23 mouse cellular contexts compared by ENCODE assay signal in the genomic region with DNA sequence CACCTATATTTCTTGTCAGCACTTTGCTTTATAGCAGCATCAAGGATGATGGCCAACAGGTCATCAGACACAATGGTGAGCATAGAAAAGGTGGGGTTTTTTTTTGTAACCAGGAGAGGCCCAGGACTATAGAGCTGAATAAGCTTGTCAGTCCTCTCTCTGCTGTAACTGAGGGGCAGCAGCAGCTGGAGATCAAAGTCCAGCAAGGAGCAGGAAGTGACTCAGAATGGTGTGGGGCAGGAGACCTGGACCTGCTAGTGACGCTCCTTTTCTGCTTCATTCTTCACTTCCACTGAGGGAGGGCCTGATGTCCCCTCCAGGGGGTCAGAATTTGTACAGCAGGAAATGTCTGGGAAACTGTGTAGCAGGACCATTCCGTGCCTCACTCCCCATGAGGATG.
A peak's percentile ranks its signal among the peaks of the same experiment; 100 is the strongest.
DNase-seq lines count a peak whose midpoint lies in the region; ATAC-seq and TF ChIP-seq lines count a peak whose summit lies in the region.
"Had no signal": no experiment of that assay in that cellular context is flagged by ENCODE, and none has a peak within 500 bp of the region (broad histone marks: within the 10 kb centered on the region; RNA-seq: fewer than 3 reads in every experiment).

No protein-coding gene starts in this region.

- H3K4me3 ChIP-seq in C2C12 (ENCODE audit: insufficient read depth, poor library complexity, severe bottlenecking): no peak overlapping the region
- H3K4me3 ChIP-seq in intestine, embryonic 16.5 days (ENCODE audit: low read length): no peak overlapping the region
- no peak overlapping the region for H3K4me3 ChIP-seq in stomach, embryonic 16.5 days (replicated peaks; ENCODE audit: low read length)
- no peak overlapping the region for H3K4me3 ChIP-seq in gastrocnemius, adult 2 months
- H3K4me3 ChIP-seq: heart, embryonic 13.5 days; hindbrain, embryonic 15.5 days; left cerebral cortex, adult 2 months; limb, embryonic 12.5 days; liver, embryonic 12.5 days; midbrain, embryonic 13.5 days had no signal

- no peaks in the 10 kb centered on the region for H3K36me3 ChIP-seq in C2C12 (ENCODE audit: control insufficient read depth, insufficient read depth)
- H3K36me3 ChIP-seq in intestine, embryonic 16.5 days (ENCODE audit: control insufficient read depth, insufficient read depth, low read length): no peaks in the 10 kb centered on the region
- no peaks in the 10 kb centered on the region for H3K36me3 ChIP-seq in stomach, embryonic 16.5 days (ENCODE audit: control insufficient read depth, insufficient read depth, low read length)
- H3K36me3 ChIP-seq: heart, embryonic 13.5 days; hindbrain, embryonic 15.5 days; limb, embryonic 12.5 days; liver, embryonic 12.5 days; midbrain, embryonic 13.5 days had no signal

- intact Hi-C loops in gastrocnemius, adult 2 months (cut with DNase I): no loop called here

- H3ac ChIP-seq in C2C12 (ENCODE audit: control insufficient read depth, insufficient read length, low read depth): no peak overlapping the region

- H3K4me2 ChIP-seq in intestine, embryonic 16.5 days (ENCODE audit: low read depth, low read length): no peak overlapping the region
- H3K4me2 ChIP-seq in stomach, embryonic 16.5 days (ENCODE audit: low read depth, low read length): no peak overlapping the region
- H3K4me2 ChIP-seq: heart, embryonic 13.5 days; hindbrain, embryonic 15.5 days; limb, embryonic 12.5 days; liver, embryonic 12.5 days; lung, embryonic 14.5 days; midbrain, embryonic 13.5 days had no signal

- H3K27ac ChIP-seq in intestine, embryonic 16.5 days (ENCODE audit: low read length): peak overlapping the region; percentile 46
- H3K27ac ChIP-seq in stomach, embryonic 16.5 days (ENCODE audit: low read length): no peak overlapping the region; the same call in 1 of the 2 replicates
- no peak overlapping the region for H3K27ac ChIP-seq in gastrocnemius, adult 2 months
- H3K27ac ChIP-seq: heart, embryonic 13.5 days; hindbrain, embryonic 15.5 days; left cerebral cortex, adult 2 months; limb, embryonic 12.5 days; liver, embryonic 12.5 days; midbrain, embryonic 13.5 days had no signal

- H3K79me3 ChIP-seq in C2C12 (ENCODE audit: low read depth): no peaks in the 10 kb centered on the region

- H3K79me2 ChIP-seq in C2C12 (ENCODE audit: control insufficient read depth, insufficient read depth): no peaks in the 10 kb centered on the region

- peaks cover 25% of the 10 kb centered on the region for H3K4me1 ChIP-seq in intestine, embryonic 16.5 days (ENCODE audit: control insufficient read depth, insufficient read depth, low read length)
- peaks cover 32% of the 10 kb centered on the region for H3K4me1 ChIP-seq in stomach, embryonic 16.5 days (ENCODE audit: control insufficient read depth, insufficient read depth, low read length)
- H3K4me1 ChIP-seq: hindbrain, embryonic 15.5 days had no signal

- no peaks in the 10 kb centered on the region for H3K27me3 ChIP-seq in C2C12 (ENCODE audit: control insufficient read depth, insufficient read depth, insufficient read length)
- no peaks in the 10 kb centered on the region for H3K27me3 ChIP-seq in intestine, embryonic 16.5 days (replicated peaks; ENCODE audit: control insufficient read depth, insufficient read depth, low read length)
- no peaks in the 10 kb centered on the region for H3K27me3 ChIP-seq in stomach, embryonic 16.5 days (ENCODE audit: control insufficient read depth, insufficient read depth, low read length)
- H3K27me3 ChIP-seq: heart, embryonic 13.5 days; hindbrain, embryonic 15.5 days; liver, embryonic 12.5 days; midbrain, embryonic 13.5 days; Patski had no signal

- peak; percentile 18 for DNase-seq in kidney, postnatal 14 days
- no peak for DNase-seq in kidney, postnatal 10 days
- no peak for DNase-seq in gastrocnemius, adult 2 months
- no peak for DNase-seq in frontal cortex, postnatal 14 days (ENCODE audit: low spot score in 2 of 2)
- DNase-seq: adrenal gland, adult 8-10 months; cerebellum, postnatal 10 days; forebrain, postnatal 0 days; heart, postnatal 4 days; layer of hippocampus, adult 9-11 months; lung, embryonic 14.5 days; lung, postnatal 36 days; thymus, adult 2 months had no signal

- ATAC-seq in intestine, embryonic 16.5 days: peak; percentile 77
- ATAC-seq in stomach, embryonic 16.5 days (ENCODE audit: insufficient read depth, low FRiP score): peak; percentile 61; the same call in 1 of the 2 replicates
- ATAC-seq: CD4-positive, CD25-positive, alpha-beta regulatory T cell, adult 4 months; forebrain, postnatal 0 days; liver, embryonic 12.5 days; midbrain, embryonic 13.5 days; Patski had no signal

- 41% methylated on average over 2 of the region's 2 CpGs for WGBS in intestine, embryonic 16.5 days
- WGBS in stomach, embryonic 16.5 days: 31% methylated on average over 2 of the region's 2 CpGs

- no peaks in the 10 kb centered on the region for H3K9me3 ChIP-seq in intestine, embryonic 16.5 days (ENCODE audit: control insufficient read depth, low read length)
- no peaks in the 10 kb centered on the region for H3K9me3 ChIP-seq in stomach, embryonic 16.5 days (replicated peaks; ENCODE audit: control insufficient read depth, low read length)
- H3K9me3 ChIP-seq: heart, embryonic 13.5 days; hindbrain, embryonic 15.5 days; limb, embryonic 12.5 days; liver, embryonic 12.5 days; midbrain, embryonic 13.5 days had no signal

- no peak overlapping the region for H3K9ac ChIP-seq in intestine, embryonic 16.5 days (ENCODE audit: low read depth, low read length)
- H3K9ac ChIP-seq in stomach, embryonic 16.5 days (ENCODE audit: low read length): no peak overlapping the region; the same call in 1 of the 2 replicates
- H3K9ac ChIP-seq: forebrain, postnatal 0 days; heart, embryonic 13.5 days; hindbrain, embryonic 15.5 days; limb, embryonic 12.5 days; liver, embryonic 12.5 days; lung, embryonic 14.5 days; midbrain, embryonic 13.5 days had no signal

- no peak for TF ChIP-seq CTCF in C2C12 (IDR thresholded peaks at IDR 0.05; ENCODE audit: control insufficient read depth, insufficient read depth, insufficient read length)
- no peak for TF ChIP-seq CTCF in gastrocnemius, adult 2 months (IDR thresholded peaks at IDR 0.05)

TF ChIP-seq in C2C12, 6 proteins besides CTCF, POLR2A, EP300 and RAD21:
- TF ChIP-seq MAX (IDR thresholded peaks at IDR 0.05) (no peak), USF1 (IDR thresholded peaks at IDR 0.05; ENCODE audit: low read depth) (no peak), MYOG (IDR thresholded peaks at IDR 0.05; ENCODE audit: control insufficient read depth, extremely low read depth, insufficient read length) (no peak), FOSL1 (IDR thresholded peaks at IDR 0.05; ENCODE audit: insufficient read depth, low read length, poor library complexity, severe bottlenecking) (peak; percentile 20), MYOD1 (IDR thresholded peaks at IDR 0.05; ENCODE audit: control insufficient read depth, insufficient read length, low read depth) (peak; percentile 99)
